Mouse (Mus musculus) MEL (cell line): ENCODE data around the gene Btbd35f4. TPM values are rescaled to one million over a fixed set of nuclear protein-coding genes. Genes with fewer than 3 reads are reported as not detected.
"Not testable (repeated sequence)": the region's sequence is repeated elsewhere in the genome, so short reads cannot be mapped to it uniquely, and the experiment has no call there.

Experiments
- DNase-seq: peaks from one replicate; pipeline ENCODE4 v3.0.0; 2011; ENCODE audit warnings: low read depth, low spot score
- H3K27ac ChIP-seq: 2 replicates; pipeline ENCODE4 v1.5.1; 2012; ENCODE audit warnings: low read depth, mild to moderate bottlenecking, control low read depth, low read length, moderate library complexity; ENCODE audit not compliant: control insufficient read depth
- H3K27me3 ChIP-seq, 2 experiments: fragments of 150-350 bp in 1 of 2; sonication (generic) in 1 of 2; 2 replicates each; pipeline ENCODE4 v1.6.1; 2012; ENCODE audit warnings: low read length in 2 of 2, mild to moderate bottlenecking in 2 of 2, improper control_type of control experiment in 1 of 2, moderate library complexity in 1 of 2; ENCODE audit not compliant: insufficient read depth in 2 of 2, control insufficient read depth in 1 of 2
- H3K36me3 ChIP-seq, 2 experiments: 2 replicates each; pipeline ENCODE4 v1.6.1; 2012 to 2014; ENCODE audit warnings: low read length in 2 of 2, improper control_type of control experiment in 1 of 2, inconsistent platforms in 1 of 2, mild to moderate bottlenecking in 1 of 2; ENCODE audit not compliant: insufficient read depth in 2 of 2, control insufficient read depth in 1 of 2
- H3K4me1 ChIP-seq, 2 experiments: fragments of 150-350 bp in 1 of 2; sonication (generic) in 1 of 2; 2 replicates each; pipeline ENCODE4 v1.6.1; 2012; ENCODE audit warnings: low read length in 2 of 2, improper control_type of control experiment in 1 of 2, mild to moderate bottlenecking in 1 of 2; ENCODE audit not compliant: insufficient read depth in 2 of 2, control insufficient read depth in 1 of 2
- H3K4me3 ChIP-seq, 2 experiments: fragments of 150-350 bp in 1 of 2; sonication (generic) in 1 of 2; 2 replicates each; pipeline ENCODE4 v1.5.1; 2012; ENCODE audit warnings: low read depth in 2 of 2, low read length in 2 of 2, mild to moderate bottlenecking in 2 of 2, moderate library complexity in 2 of 2, control low read depth in 1 of 2, improper control_type of control experiment in 1 of 2; ENCODE audit not compliant: control insufficient read depth in 1 of 2, insufficient read depth in 1 of 2
- H3K79me2 ChIP-seq: 2 replicates; pipeline ENCODE4 v1.6.1; 2012; ENCODE audit warnings: mild to moderate bottlenecking, low read length, moderate library complexity; ENCODE audit not compliant: control insufficient read depth, poor library complexity, insufficient read depth
- H3K9ac ChIP-seq: 2 replicates; pipeline ENCODE4 v1.6.1; 2012; ENCODE audit warnings: low read depth, mild to moderate bottlenecking, control low read depth, low read length, moderate library complexity; ENCODE audit not compliant: control insufficient read depth, poor library complexity, severe bottlenecking
- H3K9me3 ChIP-seq: fragments of 150-350 bp; sonication (generic); replicated peaks from 2 replicates; pipeline ENCODE4 v1.6.1; 2012; ENCODE audit warnings: mild to moderate bottlenecking, low read length, improper control_type of control experiment, moderate library complexity; ENCODE audit not compliant: insufficient read depth
- polyA plus RNA-seq, 2 experiments: library from polyadenylated mRNA; stranded (reverse) in 1 of 2; unstranded in 1 of 2; fragments of >175 nt in 1 of 2; fragments of >200 nt in 1 of 2; gene quantifications; 2 replicates each; pipeline versions ENCODE4 v1.2.1 to v1.2.4; 2012; ENCODE audit warnings: low replicate concordance in 2 of 2, low read depth in 1 of 2; ENCODE audit not compliant: insufficient read length in 2 of 2, insufficient read depth in 1 of 2, missing spikeins in 1 of 2
- total RNA-seq: library from RNA; depleted of rRNA; stranded (reverse); fragments of 300-350 nt; gene quantifications from 2 replicates; pipeline ENCODE4 v1.2.3, GENCODE M21; 2012; rRNA removed

Btbd35f4 gene
- total RNA-seq (not detected in 2 replicates), polyA plus RNA-seq (not detected)

- not testable (repeated sequence) for DNase-seq, H3K9me3 ChIP-seq, H3K36me3 ChIP-seq, H3K27me3 ChIP-seq, H3K27ac ChIP-seq, H3K4me3 ChIP-seq, H3K4me1 ChIP-seq, H3K79me2 ChIP-seq, H3K9ac ChIP-seq
These were observed at the start of gene Btbd35f4 for GRCm38 (mm10) chrX:4800196-4800595. TSS of gene Btbd35f4 (plus strand) at chrX:4800496.

- not testable (repeated sequence) for H3K9ac ChIP-seq, H3K36me3 ChIP-seq, H3K4me1 ChIP-seq, H3K27me3 ChIP-seq, DNase-seq, H3K9me3 ChIP-seq, H3K79me2 ChIP-seq, H3K27ac ChIP-seq, H3K4me3 ChIP-seq
These were observed 39.7 kb downstream of the Btbd35f4 start for GRCm38 (mm10) chrX:4840016-4840415.

Other genes with a start within 250 kb of the Btbd35f4 start
- not detected in 2 replicates for gene Btbd35f27, start 151.6 kb downstream of the Btbd35f4 start, total RNA-seq
- not detected for gene Btbd35f27, start 151.6 kb downstream of the Btbd35f4 start, polyA plus RNA-seq